Mouse (Mus musculus) embryonic facial prominence, embryonic 14.5 days (tissue): Measurements from ENCODE around the gene Map3k4. TPM values are rescaled to one million over a fixed set of nuclear protein-coding genes. Genes with fewer than 3 reads are reported as not detected.

Experiments
- ATAC-seq: fragments of 200-750 bp; cut with Nextera tagmentation; 2 replicates; pipeline ENCODE4 v1.8.0; 2017; ENCODE audit warnings: low read depth, moderate number of reproducible peaks, moderate TSS enrichment
- DNase-seq: peaks from one replicate; pipeline ENCODE4 v3.0.0-alpha.2; 2015; ENCODE audit warnings: low spot score
- H3K27ac ChIP-seq: fragments of 300-500 bp; sonication (generic); replicated peaks from 2 replicates; pipeline ENCODE4 v1.5.1; 2014; ENCODE audit warnings: low read depth, mild to moderate bottlenecking, low read length, moderate library complexity
- H3K27me3 ChIP-seq: fragments of 300-500 bp; sonication (generic); replicated peaks from 2 replicates; pipeline ENCODE4 v1.6.1; 2014; ENCODE audit warnings: low read length; ENCODE audit not compliant: control insufficient read depth, insufficient read depth
- H3K36me3 ChIP-seq: fragments of 300-500 bp; sonication (generic); 2 replicates; pipeline ENCODE4 v1.6.1; 2014; ENCODE audit warnings: low read length, mixed read lengths; ENCODE audit not compliant: control insufficient read depth, insufficient read depth
- H3K4me1 ChIP-seq: fragments of 300-500 bp; sonication (generic); 2 replicates; pipeline ENCODE4 v1.6.1; 2014; ENCODE audit warnings: antibody characterized with exemption, low read length; ENCODE audit not compliant: control insufficient read depth, insufficient read depth
- H3K4me2 ChIP-seq: fragments of 300-500 bp; sonication (generic); 2 replicates; pipeline ENCODE4 v1.6.1; 2014; ENCODE audit warnings: low read depth, mild to moderate bottlenecking, low read length, moderate library complexity, mixed read lengths
- H3K4me3 ChIP-seq: fragments of 300-500 bp; sonication (generic); 2 replicates; pipeline ENCODE4 v1.5.1; 2014; ENCODE audit warnings: low read depth, mild to moderate bottlenecking, low read length
- H3K9ac ChIP-seq: fragments of 300-500 bp; sonication (generic); 2 replicates; pipeline ENCODE4 v1.6.1; 2014; ENCODE audit warnings: low read depth, mild to moderate bottlenecking, low read length, moderate library complexity, mixed read lengths
- H3K9me3 ChIP-seq: fragments of 300-500 bp; sonication (generic); 2 replicates; pipeline ENCODE4 v1.6.1; 2016; ENCODE audit warnings: low read length; ENCODE audit not compliant: control insufficient read depth
- WGBS: fragments of 180-500 bp; shearing (Covaris S2); extraction: QIAGEN DNeasy Blood & Tissue Kit; methylation state at CpG from one replicate; pipeline ENCODE4 v1.1.7; 2014; 5-methylcytosine and 5-hydroxymethylcytosine counted together
- polyA plus RNA-seq: library from polyadenylated mRNA; unstranded; fragments of >200 nt; fragmentation: Nextera tagmentation; extraction: Ambion mirVana; gene quantifications from 2 replicates; pipeline ENCODE4 v1.2.1, GENCODE M21; 2014

Gene Map3k4
- polyA plus RNA-seq, 1 experiment from 2014 or later: 34.2 TPM

- H3K36me3 ChIP-seq: peaks cover 4% of the 10 kb centered on the region; the same call in 1 of the 2 replicates
- H3K9ac ChIP-seq: no peak overlapping the region
- H3K4me1 ChIP-seq: peaks cover 19% of the 10 kb centered on the region
- 6% methylated on average over 5 of the region's 5 CpGs for WGBS
- 0 out of 2 replicates have a peak overlapping the region, but pooled peaks have one; percentile 21 for H3K4me2 ChIP-seq
- DNase-seq (peak; percentile 86), ATAC-seq (peak; percentile 94)
- H3K4me3 ChIP-seq: no peak overlapping the region
- peak overlapping the region; percentile 40 for H3K27ac ChIP-seq
- no peaks in the 10 kb centered on the region for H3K27me3 ChIP-seq
- no peaks in the 10 kb centered on the region for H3K9me3 ChIP-seq
Observed at GRCm38 (mm10) chr17:12195137-12195536, 123.5 kb downstream of the Map3k4 start.

- Histone ChIP-seq H3K27me3 (no peaks in the 10 kb centered on the region), H3K27ac (no peak overlapping the region), H3K4me2 (no peak overlapping the region), H3K9me3 (0 out of 2 replicates have a peak, but pooled peaks cover 4% of the 10 kb centered on the region), H3K4me3 (no peak overlapping the region), H3K9ac (no peak overlapping the region), H3K36me3 (peaks cover 4% of the 10 kb centered on the region; the same call in 1 of the 2 replicates), H3K4me1 (no peaks in the 10 kb centered on the region)
- 60% methylated on average over 1 of the region's 1 CpGs for WGBS
- DNase-seq: peak; percentile 56
- ATAC-seq: peak; percentile 62; the same call in 1 of the 2 replicates
Observed at GRCm38 (mm10) chr17:12187782-12188181, 130.8 kb downstream of the Map3k4 start.

DNA sequence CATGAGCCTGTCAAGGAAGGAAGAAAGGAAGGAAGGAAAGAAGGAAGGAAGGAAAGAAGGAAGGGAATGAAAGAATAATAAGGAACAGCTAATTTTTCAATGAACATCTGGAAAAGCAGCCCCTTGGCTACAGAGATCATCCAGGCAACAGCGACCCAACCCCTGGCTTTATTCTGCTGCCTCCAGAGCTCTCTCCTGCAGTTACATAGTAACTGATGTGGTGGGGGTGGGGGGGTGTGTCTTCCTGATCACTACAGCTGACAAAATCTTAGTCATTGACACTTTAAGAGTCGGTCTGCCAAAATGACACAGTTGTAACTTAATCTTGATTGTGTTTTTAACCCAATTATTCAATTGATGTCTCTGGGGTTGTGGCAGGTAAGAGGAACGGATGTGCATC is 132.3 kb downstream of the Map3k4 start:
- DNase-seq (no peak), ATAC-seq (no peak)
- H3K9ac ChIP-seq: no peak overlapping the region
- WGBS: 69% methylated on average over 3 of the region's 3 CpGs
- no peaks in the 10 kb centered on the region for H3K27me3 ChIP-seq
- H3K4me1 ChIP-seq: no peaks in the 10 kb centered on the region
- H3K9me3 ChIP-seq: 0 out of 2 replicates have a peak, but pooled peaks cover 4% of the 10 kb centered on the region
- no peak overlapping the region for H3K27ac ChIP-seq
- no peaks in the 10 kb centered on the region for H3K36me3 ChIP-seq
- no peak overlapping the region for H3K4me3 ChIP-seq
- H3K4me2 ChIP-seq: no peak overlapping the region

GRCm38 (mm10) chr17:12185855-12186254 is 132.7 kb downstream of the Map3k4 start:
- WGBS: 92% methylated on average over 4 of the region's 4 CpGs
- no peak overlapping the region for H3K9ac ChIP-seq
- no peak overlapping the region for H3K4me3 ChIP-seq
- no peak for ATAC-seq
- no peaks in the 10 kb centered on the region for H3K4me1 ChIP-seq
- no peak overlapping the region for H3K4me2 ChIP-seq
- H3K27me3 ChIP-seq: no peaks in the 10 kb centered on the region
- 0 out of 2 replicates have a peak, but pooled peaks cover 4% of the 10 kb centered on the region for H3K9me3 ChIP-seq
- no peak overlapping the region for H3K27ac ChIP-seq
- H3K36me3 ChIP-seq: no peaks in the 10 kb centered on the region
- no peak for DNase-seq

- Histone ChIP-seq H3K27ac (no peak overlapping the region), H3K4me3 (no peak overlapping the region), H3K4me2 (no peak overlapping the region), H3K4me1 (no peaks in the 10 kb centered on the region), H3K9ac (no peak overlapping the region), H3K36me3 (no peaks in the 10 kb centered on the region), H3K27me3 (no peaks in the 10 kb centered on the region), H3K9me3 (no peaks in the 10 kb centered on the region)
- WGBS: 49% methylated on average over 8 of the region's 8 CpGs
- DNase-seq: no peak
- no peak for ATAC-seq
Observed at GRCm38 (mm10) chr17:12184283-12184682, 134.3 kb downstream of the Map3k4 start.

DNA sequence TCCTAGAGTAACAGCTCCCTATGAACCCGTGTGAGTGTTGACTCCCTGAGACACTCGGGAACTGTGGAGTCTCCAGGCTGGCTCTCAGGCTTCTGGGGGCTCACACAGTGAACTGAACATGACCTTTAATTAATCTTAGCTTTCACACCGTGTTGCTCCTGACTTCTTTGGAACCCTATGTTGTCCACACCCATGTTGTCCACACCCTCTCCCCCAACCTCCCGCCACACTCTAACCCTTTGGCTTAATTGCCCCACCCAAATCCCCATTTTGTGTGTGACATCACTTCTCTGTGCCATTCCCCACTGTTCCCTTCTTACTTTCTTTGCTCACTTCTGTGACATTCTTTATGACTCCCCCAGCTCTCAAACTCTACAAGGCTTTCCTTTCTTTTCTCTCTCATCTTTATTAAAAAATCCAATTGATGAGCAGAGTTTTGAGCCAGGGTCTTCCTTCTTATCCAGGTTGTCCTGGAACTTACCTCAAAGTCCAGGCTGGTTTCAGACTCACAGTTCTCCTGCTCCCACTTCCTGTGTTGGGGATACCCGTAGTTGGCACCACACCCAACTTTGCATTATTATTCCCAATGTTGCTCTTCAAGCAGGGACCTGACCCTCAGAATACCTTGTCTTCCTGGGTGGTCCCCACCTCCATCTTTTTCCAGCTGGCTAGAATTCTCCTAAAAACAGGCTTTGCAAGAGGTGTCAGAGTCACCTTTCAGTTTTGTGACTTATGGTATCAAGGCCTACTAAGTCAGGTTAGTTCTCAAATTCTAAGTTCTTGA is 135.7 kb downstream of the Map3k4 start:
- Histone ChIP-seq H3K36me3 (no peaks in the 10 kb centered on the region), H3K27ac (no peak overlapping the region), H3K4me1 (no peaks in the 10 kb centered on the region), H3K27me3 (no peaks in the 10 kb centered on the region), H3K4me2 (no peak overlapping the region), H3K9ac (no peak overlapping the region), H3K9me3 (no peaks in the 10 kb centered on the region), H3K4me3 (no peak overlapping the region)
- ATAC-seq (no peak), DNase-seq (no peak)
- 69% methylated on average over 5 of the region's 5 CpGs for WGBS

GRCm38 (mm10) chr17:12179766-12180165 is 138.8 kb downstream of the Map3k4 start:
- Histone ChIP-seq H3K4me3 (no peak overlapping the region), H3K4me2 (no peak overlapping the region), H3K27me3 (no peaks in the 10 kb centered on the region), H3K27ac (no peak overlapping the region), H3K36me3 (peaks cover 8% of the 10 kb centered on the region; the same call in 1 of the 2 replicates), H3K9ac (no peak overlapping the region), H3K4me1 (no peaks in the 10 kb centered on the region), H3K9me3 (peaks cover 12% of the 10 kb centered on the region; the same call in 1 of the 2 replicates)
- WGBS: 91% methylated on average over 2 of the region's 2 CpGs
- DNase-seq (no peak), ATAC-seq (no peak)

- H3K4me2 ChIP-seq: no peak overlapping the region
- H3K27me3 ChIP-seq: no peaks in the 10 kb centered on the region
- H3K9me3 ChIP-seq: peaks cover 12% of the 10 kb centered on the region; the same call in 1 of the 2 replicates
- H3K9ac ChIP-seq: no peak overlapping the region
- no peak overlapping the region for H3K4me3 ChIP-seq
- WGBS: 86% methylated on average over 7 of the region's 7 CpGs
- H3K36me3 ChIP-seq: peaks cover 8% of the 10 kb centered on the region; the same call in 1 of the 2 replicates
- DNase-seq (no peak), ATAC-seq (no peak)
- H3K4me1 ChIP-seq: no peaks in the 10 kb centered on the region
- H3K27ac ChIP-seq: no peak overlapping the region
Observed at GRCm38 (mm10) chr17:12179339-12179738, 139.3 kb downstream of the Map3k4 start.
